Mouse (Mus musculus) liver, embryonic 14.5 days (tissue): Measurements from ENCODE around the gene Ttyh3.

Experiments used
- CTCF ChIP-seq: IDR thresholded peaks from 2 replicates; pipeline ENCODE4 v1.5.1; 2016; ENCODE audit warnings: antibody characterized with exemption, low read depth, control low read depth
- EP300 ChIP-seq: IDR thresholded peaks from 2 replicates; pipeline ENCODE4 v1.6.1; 2016; ENCODE audit warnings: antibody characterized with exemption, low read depth

- TF ChIP-seq CTCF: no peak
- no peak for TF ChIP-seq EP300
Measured at GRCm38 (mm10) chr5:140649101-140649667, 353 bp upstream of the Ttyh3 start.
